ENCODE assay signal across 22 mouse cellular contexts in genomic region chr13:97494770-97495169, GRCm38 (mm10).
DNase-seq lines count a peak whose midpoint lies in the region; ATAC-seq and TF ChIP-seq lines count a peak whose summit lies in the region.
"Had no signal": no experiment of that assay in that cellular context is flagged by ENCODE, and none has a peak within 500 bp of the region (broad histone marks: within the 10 kb centered on the region; RNA-seq: fewer than 3 reads in every experiment).

No protein-coding gene starts in this region.

- H3K36me3 ChIP-seq in ES-Bruce4 (ENCODE audit: control insufficient read depth, insufficient read depth, low read length, poor library complexity, severe bottlenecking), result peaks cover 35% of the 10 kb centered on the region
- no peaks in the 10 kb centered on the region for H3K36me3 ChIP-seq in forebrain, embryonic 10.5 days (replicated peaks)
- H3K36me3 ChIP-seq in kidney, adult 2 months (ENCODE audit: control insufficient read depth, insufficient read depth, low read length), result no peaks in the 10 kb centered on the region
- H3K36me3 ChIP-seq: embryonic facial prominence, embryonic 10.5 days; embryonic facial prominence, embryonic 12.5 days; forebrain, embryonic 12.5 days; G1E had no signal

- no peak for TF ChIP-seq EP300 in ES-Bruce4 (IDR thresholded peaks at IDR 0.05; ENCODE audit: insufficient read depth, low read depth, low read length)

- ATAC-seq in inflammation-experienced regulatory T-cells, adult 6 months, result no peak
- ATAC-seq: activated CD4-positive, CD25-positive, alpha-beta regulatory T cell, adult 4 months; forebrain, embryonic 14.5 days; forebrain, embryonic 16.5 days; Patski had no signal

- peak overlapping the region; percentile 72 for H3K27ac ChIP-seq in ES-Bruce4 (ENCODE audit: insufficient read depth, low read length)
- no peak overlapping the region for H3K27ac ChIP-seq in forebrain, embryonic 10.5 days
- no peak overlapping the region for H3K27ac ChIP-seq in kidney, adult 2 months (ENCODE audit: insufficient read depth, low read depth, low read length)
- H3K27ac ChIP-seq: embryonic facial prominence, embryonic 10.5 days; embryonic facial prominence, embryonic 12.5 days; forebrain, embryonic 12.5 days had no signal

- no peak for TF ChIP-seq CTCF in ES-Bruce4 (IDR thresholded peaks at IDR 0.05; ENCODE audit: low read depth, low read length)
- TF ChIP-seq CTCF in kidney, adult 2 months (conservative IDR thresholded peaks at IDR 0.05; ENCODE audit: insufficient read depth, insufficient read length, low read depth, low read length), result no peak

- no peak overlapping the region for H3K9ac ChIP-seq in ES-Bruce4 (ENCODE audit: low read depth, poor library complexity, severe bottlenecking)
- H3K9ac ChIP-seq: embryonic facial prominence, embryonic 12.5 days; forebrain, embryonic 12.5 days had no signal

- no peaks in the 10 kb centered on the region for H3K4me1 ChIP-seq in ES-Bruce4 (ENCODE audit: control insufficient read depth, insufficient read depth, low read length)
- peaks cover 30% of the 10 kb centered on the region for H3K4me1 ChIP-seq in forebrain, embryonic 10.5 days
- no peaks in the 10 kb centered on the region for H3K4me1 ChIP-seq in kidney, adult 2 months (ENCODE audit: control insufficient read depth, insufficient read depth, low read length)

- no peak for TF ChIP-seq POLR2A in ES-Bruce4 (IDR thresholded peaks at IDR 0.05; ENCODE audit: insufficient read depth, low read length)
- no peak for TF ChIP-seq POLR2A in kidney, adult 2 months (IDR thresholded peaks at IDR 0.05; ENCODE audit: low read depth, low read length)

- WGBS in forebrain, embryonic 10.5 days, result 83% methylated on average over 2 of the region's 2 CpGs
- WGBS in kidney, adult 2 months, result 87% methylated on average over 2 of the region's 2 CpGs

- no peak overlapping the region for H3K4me3 ChIP-seq in ES-Bruce4 (ENCODE audit: low read depth, low read length)
- H3K4me3 ChIP-seq in forebrain, embryonic 10.5 days, result no peak overlapping the region
- no peak overlapping the region for H3K4me3 ChIP-seq in kidney, adult 2 months (ENCODE audit: insufficient read depth, low read depth, low read length)
- H3K4me3 ChIP-seq: embryonic facial prominence, embryonic 10.5 days; embryonic facial prominence, embryonic 12.5 days; forebrain, embryonic 12.5 days had no signal

- H3K9me3 ChIP-seq in ES-Bruce4 (replicated peaks; ENCODE audit: control insufficient read depth, insufficient read depth, low read length, poor library complexity, severe bottlenecking), result no peaks in the 10 kb centered on the region
- no peaks in the 10 kb centered on the region for H3K9me3 ChIP-seq in forebrain, embryonic 10.5 days
- H3K9me3 ChIP-seq: embryonic facial prominence, embryonic 10.5 days; embryonic facial prominence, embryonic 12.5 days; forebrain, embryonic 12.5 days; G1E had no signal

- no peaks in the 10 kb centered on the region for H3K27me3 ChIP-seq in ES-Bruce4 (ENCODE audit: control insufficient read depth, insufficient read depth, low read length, poor library complexity, severe bottlenecking)
- peaks cover 10% of the 10 kb centered on the region; the same call in 1 of the 2 replicates for H3K27me3 ChIP-seq in forebrain, embryonic 10.5 days (ENCODE audit: poor library complexity, severe bottlenecking)
- H3K27me3 ChIP-seq in kidney, adult 2 months (replicated peaks; ENCODE audit: control insufficient read depth, insufficient read depth, low read length), result no peaks in the 10 kb centered on the region
- H3K27me3 ChIP-seq: embryonic facial prominence, embryonic 12.5 days; Patski had no signal

- peak; percentile 88 for DNase-seq in ES-CJ7 (ENCODE audit: low read depth, low spot score)
- peak; percentile 87 for DNase-seq in R1 (ENCODE audit: low read depth, low spot score)
- no peak for DNase-seq in forebrain, embryonic 10.5 days (ENCODE audit: extremely low spot score, low spot score)
- DNase-seq in kidney, adult 2 months, result no peak
- DNase-seq: adrenal gland, adult 8-10 months; adrenal gland, postnatal 14 days; adrenal gland, postnatal 36 days; cerebellum, adult 11-12 months; cerebellum, adult 2 months; cerebellum, adult 9-10 months; cerebellum, postnatal 10 days; cerebellum, postnatal 25 days had no signal

Comparison
In these comparisons a context has a peak if more than half of its experiments do, and no peak if none do; other contexts are left out.
1. DNase-seq: peak in ES-CJ7 (single experiment) and R1 (single experiment); none in forebrain, embryonic 10.5 days (single experiment) and kidney, adult 2 months (single experiment).